Comparison of ENCODE assay signal across 12 mouse cellular contexts in the genomic region with DNA sequence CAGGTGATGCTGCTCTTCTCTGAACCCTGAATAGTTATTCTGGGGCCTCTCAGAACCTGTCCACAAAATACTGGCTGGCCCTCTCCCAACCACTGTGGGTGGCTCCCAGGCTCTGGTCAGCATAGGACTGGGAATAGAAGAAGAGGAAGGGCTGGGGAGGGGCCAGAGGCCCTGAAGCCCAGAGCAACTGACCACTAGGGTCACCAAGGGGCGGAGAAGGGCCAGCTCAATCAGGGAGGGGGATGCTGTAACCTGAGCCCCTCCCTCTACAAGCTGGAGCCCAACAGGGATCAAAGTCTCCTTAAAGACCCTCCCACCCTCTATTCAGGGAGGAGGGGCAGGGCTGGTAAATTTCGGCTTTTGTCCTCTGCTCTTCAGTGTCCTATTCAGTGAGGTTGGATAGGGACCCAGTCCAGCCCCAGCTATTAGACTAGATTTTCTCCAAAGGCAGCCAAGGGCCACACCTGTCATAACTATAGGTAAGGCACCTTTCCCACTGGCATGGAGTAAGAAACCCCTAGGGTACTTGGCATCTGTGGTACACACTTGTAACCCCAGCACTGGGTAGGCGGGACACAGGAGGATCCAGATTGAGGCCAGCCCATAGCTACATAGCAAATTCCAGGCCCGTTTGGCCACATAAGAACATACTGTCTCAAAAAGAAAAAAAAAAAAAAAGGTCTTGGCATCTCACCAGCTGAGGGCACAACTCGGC. TPM values are rescaled to one million over a fixed set of nuclear protein-coding genes. Genes with fewer than 3 reads are reported as not detected.
DNase-seq lines count a peak whose midpoint lies in the region; ATAC-seq lines count a peak whose summit lies in the region.
"Had no signal": no experiment of that assay in that cellular context is flagged by ENCODE, and none has a peak within 500 bp of the region (broad histone marks: within the 10 kb centered on the region; RNA-seq: fewer than 3 reads in every experiment).

A gene (minus strand): TSS at position 663 of the 715 bp plus-strand sequence.

- H3K36me3 ChIP-seq in kidney, embryonic 14.5 days (ENCODE audit: control insufficient read depth, insufficient read depth, low read length), result peaks cover 50% of the 10 kb centered on the region
- H3K36me3 ChIP-seq in embryonic facial prominence, embryonic 12.5 days, result peaks cover 55% of the 10 kb centered on the region
- peaks cover 24% of the 10 kb centered on the region for H3K36me3 ChIP-seq in neural tube, embryonic 14.5 days (ENCODE audit: control insufficient read depth, insufficient read depth, low read length)

- 0 out of 2 replicates have a peak within 1 kb of the TSS, but pooled peaks have one; percentile 24 for H3K27ac ChIP-seq in kidney, embryonic 14.5 days (ENCODE audit: low read depth, low read length)
- peak within 1 kb of the TSS; percentile 38; the same call in 1 of the 2 replicates for H3K27ac ChIP-seq in embryonic facial prominence, embryonic 12.5 days
- 0 out of 2 replicates have a peak within 1 kb of the TSS, but pooled peaks have one; percentile 22 for H3K27ac ChIP-seq in neural tube, embryonic 14.5 days (ENCODE audit: low read depth, low read length)

- 23% methylated on average over 5 of the region's 5 CpGs for WGBS in kidney, embryonic 14.5 days
- 22% methylated on average over 5 of the region's 5 CpGs for WGBS in embryonic facial prominence, embryonic 12.5 days
- 16% methylated on average over 5 of the region's 5 CpGs for WGBS in neural tube, embryonic 14.5 days

- H3K9me3 ChIP-seq in kidney, embryonic 14.5 days (ENCODE audit: control insufficient read depth, low read length), result no peaks in the 10 kb centered on the region
- no peaks in the 10 kb centered on the region for H3K9me3 ChIP-seq in embryonic facial prominence, embryonic 12.5 days
- no peaks in the 10 kb centered on the region for H3K9me3 ChIP-seq in neural tube, embryonic 14.5 days (ENCODE audit: control insufficient read depth, low read length)
- H3K9me3 ChIP-seq: G1E had no signal

- no peaks in the 10 kb centered on the region for H3K27me3 ChIP-seq in kidney, embryonic 14.5 days (ENCODE audit: control insufficient read depth, insufficient read depth, low read length)
- H3K27me3 ChIP-seq in embryonic facial prominence, embryonic 12.5 days, result no peaks in the 10 kb centered on the region
- H3K27me3 ChIP-seq in neural tube, embryonic 14.5 days (ENCODE audit: control insufficient read depth, insufficient read depth, low read length), result no peaks in the 10 kb centered on the region

- DNase-seq in kidney, postnatal 14 days, result no peak
- DNase-seq in liver, result peak; percentile 55
- no peak for DNase-seq in adrenal gland, postnatal 25 days
- no peak for DNase-seq in left cerebral cortex, postnatal 14 days (ENCODE audit: low spot score in 2 of 2)
- DNase-seq: kidney, adult 18-20 months; lung, postnatal 14 days had no signal

- peak within 1 kb of the TSS; percentile 23; the same call in 1 of the 2 replicates for H3K9ac ChIP-seq in kidney, embryonic 14.5 days (ENCODE audit: low read depth, low read length)
- 0 out of 2 replicates have a peak within 1 kb of the TSS, but pooled peaks have one; percentile 15 for H3K9ac ChIP-seq in embryonic facial prominence, embryonic 12.5 days
- no peak within 1 kb of the TSS for H3K9ac ChIP-seq in neural tube, embryonic 14.5 days (replicated peaks; ENCODE audit: low read depth, low read length)

- no peak for ATAC-seq in kidney, embryonic 14.5 days (ENCODE audit: low FRiP score, low TSS enrichment)
- ATAC-seq in embryonic facial prominence, embryonic 12.5 days (ENCODE audit: insufficient number of reproducible peaks, insufficient read depth, low FRiP score, low TSS enrichment), result no peak
- ATAC-seq in neural tube, embryonic 14.5 days (ENCODE audit: low read depth), result no peak
- no peak for ATAC-seq in granulocyte monocyte progenitor cell, adult 5-6 weeks (replicated peaks; ENCODE audit: poor library complexity, severe bottlenecking)

- intact Hi-C loops in left cerebral cortex, postnatal 14 days (cut with DNase I), result no loop called here

- H3K4me2 ChIP-seq in kidney, embryonic 14.5 days (replicated peaks; ENCODE audit: low read depth, low read length), result no peak within 1 kb of the TSS
- no peak within 1 kb of the TSS for H3K4me2 ChIP-seq in embryonic facial prominence, embryonic 12.5 days (replicated peaks)
- no peak within 1 kb of the TSS for H3K4me2 ChIP-seq in neural tube, embryonic 14.5 days (ENCODE audit: low read depth, low read length)

- no peak within 1 kb of the TSS for H3K4me3 ChIP-seq in kidney, embryonic 14.5 days (ENCODE audit: low read length)
- H3K4me3 ChIP-seq in embryonic facial prominence, embryonic 12.5 days, result no peak within 1 kb of the TSS
- H3K4me3 ChIP-seq in neural tube, embryonic 14.5 days (ENCODE audit: low read depth, low read length), result no peak within 1 kb of the TSS
- H3K4me3 ChIP-seq: erythroblast, embryonic 14.5 days had no signal

- H3K4me1 ChIP-seq in kidney, embryonic 14.5 days (ENCODE audit: control insufficient read depth, insufficient read depth, low read length), result peaks cover 29% of the 10 kb centered on the region
- H3K4me1 ChIP-seq in embryonic facial prominence, embryonic 12.5 days, result peaks cover 37% of the 10 kb centered on the region
- H3K4me1 ChIP-seq in neural tube, embryonic 14.5 days (ENCODE audit: control insufficient read depth, insufficient read depth, low read length), result peaks cover 10% of the 10 kb centered on the region

RNA-seq across cellular contexts. Expression of the gene that starts here (rescaled TPM):
- polyA plus RNA-seq in kidney, embryonic 14.5 days (2014; fragmentation: Nextera tagmentation; extraction: Ambion mirVana), result 0.99 and 1.2 TPM in 2 replicates
- polyA plus RNA-seq in embryonic facial prominence, embryonic 12.5 days (2016; fragmentation: Nextera tagmentation; extraction: Ambion mirVana), result 0.45 and 0.62 TPM in 2 replicates
- polyA plus RNA-seq in neural tube, embryonic 14.5 days (2014; fragmentation: Nextera tagmentation; extraction: Ambion mirVana), result 0.30 and 0.67 TPM in 2 replicates
- 2.7 and 3.3 TPM in 2 replicates for total RNA-seq in adrenal gland, postnatal 25 days (2021)
- 2.1 TPM in 1 of 2 replicates, not detected in the other for total RNA-seq in granulocyte monocyte progenitor cell, adult 5-6 weeks (2014; fragmentation: Nextera tagmentation)
- total RNA-seq in granulocyte monocyte progenitor cell, adult 5-6 weeks (2017), result 1.1 and 1.3 TPM in 2 replicates
- 1 to 10 TPM; 1.1 to 1.8 TPM for total RNA-seq in left cerebral cortex, postnatal 14 days (2021)
